Mouse (Mus musculus) brain, embryonic 18.5 days (tissue): ENCODE results near the gene Acly.

Source experiments
- DNase-seq: peaks from one replicate; pipeline ENCODE4 v3.0.0-alpha.2; 2012; ENCODE audit warnings: low read depth, low spot score

Acly gene

DNA sequence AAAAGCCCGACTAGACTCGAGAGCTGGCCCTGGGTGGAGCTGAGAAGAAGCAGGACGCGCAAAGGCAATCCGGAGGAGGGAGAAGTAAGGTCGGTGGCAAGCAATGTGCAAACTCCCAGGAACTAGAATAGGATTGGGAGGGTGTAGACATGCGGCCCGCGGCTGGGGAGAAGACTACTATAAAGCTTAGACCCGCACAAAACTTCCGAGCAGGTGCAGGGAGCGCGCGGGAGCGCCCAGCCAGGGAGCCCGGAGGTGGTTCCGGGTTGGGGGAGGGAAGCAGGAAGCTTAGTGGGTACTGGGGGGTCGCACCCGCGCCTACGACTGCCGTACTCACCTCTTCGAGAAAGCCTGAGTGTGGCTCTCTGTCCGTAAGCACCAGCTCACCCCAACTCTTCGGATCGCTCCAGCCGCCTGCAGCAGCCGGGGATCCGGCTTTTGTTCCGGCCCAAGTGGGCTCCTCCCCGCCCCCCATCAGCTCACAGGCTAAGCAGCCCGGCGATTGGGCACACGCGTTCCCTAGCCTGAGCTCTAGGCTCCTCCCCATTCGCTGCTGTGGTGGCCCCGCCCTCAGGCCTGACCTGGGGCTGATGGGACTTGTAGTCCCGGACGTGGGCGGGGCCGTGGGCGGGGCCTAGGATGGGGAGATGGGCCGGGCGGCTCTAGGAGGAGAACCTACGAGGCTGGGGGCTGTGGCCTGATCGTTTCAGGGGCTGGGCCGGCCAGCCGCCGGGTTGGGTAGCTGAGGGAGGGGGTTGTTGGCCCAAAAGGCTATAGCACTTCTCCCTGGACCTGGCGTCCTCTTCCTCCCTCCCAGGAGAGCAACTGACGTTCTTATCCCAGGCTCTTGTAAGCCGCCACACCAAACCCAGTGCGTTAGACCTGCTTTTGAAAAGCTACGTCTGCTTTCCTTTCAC is at the start of gene Acly:
Acly (minus strand) TSS at position 543 of the 917 bp plus-strand sequence.
- peak; percentile 99 for DNase-seq

- DNase-seq = no peak
These were observed 48.5 kb upstream of the Acly start for GRCm38 (mm10) chr11:100576256-100576655.

DNA sequence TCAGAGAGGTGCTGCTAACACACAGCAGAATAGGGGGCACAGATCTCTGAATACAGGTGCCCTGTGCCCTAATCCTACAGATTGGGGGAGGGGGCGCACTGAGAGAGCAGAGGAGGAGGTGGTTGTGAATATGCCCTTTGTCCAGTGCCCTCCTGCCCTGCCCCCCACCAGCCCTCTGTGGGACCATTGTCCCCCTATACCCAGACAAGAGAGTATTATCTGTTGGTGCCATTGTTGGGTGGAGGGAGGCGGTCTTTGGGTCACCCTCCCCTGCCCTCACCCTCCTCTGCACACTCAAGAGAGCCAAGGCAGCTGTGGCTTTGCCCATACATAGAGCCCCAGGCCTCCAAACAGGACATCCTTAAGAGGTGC is 47.7 kb upstream of the Acly start:
- DNase-seq = no peak

DNA sequence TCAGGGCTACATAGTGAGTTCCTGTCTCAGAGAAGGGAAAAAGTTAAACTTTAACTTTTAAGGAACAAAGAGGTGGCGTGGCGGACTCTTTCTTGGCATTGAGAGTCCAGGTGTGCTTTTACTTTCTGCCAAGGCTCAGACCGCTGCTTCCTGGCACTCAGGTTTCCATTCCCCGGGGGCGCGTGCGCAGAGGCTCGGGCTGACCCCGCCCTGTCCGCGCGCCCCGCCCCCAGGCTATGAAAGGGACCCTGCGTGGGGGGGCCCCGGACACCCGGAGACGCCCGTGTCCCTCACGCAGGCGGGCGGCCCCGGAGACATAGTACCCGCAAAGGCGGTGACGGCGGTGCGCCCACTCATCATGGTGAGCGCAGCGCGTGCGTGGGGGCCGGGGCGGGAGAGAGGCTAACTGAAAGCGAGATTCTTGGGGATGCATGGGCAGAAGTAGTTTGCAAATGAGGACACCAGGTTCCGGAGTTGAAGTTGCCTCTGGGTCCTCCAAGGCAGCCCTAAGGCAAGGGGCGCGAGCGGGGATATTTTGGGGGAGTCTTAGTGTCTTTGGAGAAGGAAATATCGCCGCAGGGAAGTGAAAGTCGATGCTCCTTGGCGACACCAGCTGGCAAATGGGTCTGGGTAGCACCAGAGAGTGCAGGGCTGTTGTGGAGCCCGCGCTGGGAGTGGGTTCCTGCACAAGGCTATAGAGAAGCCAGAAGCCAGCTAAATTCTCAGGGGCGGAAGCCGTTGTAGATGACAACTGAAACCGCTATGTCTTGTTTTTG is 47.1 kb upstream of the Acly start, which contains the start of gene Cnp:
Cnp (plus strand) TSS at position 197 of the 776 bp plus-strand sequence.
- no peak for DNase-seq

GRCm38 (mm10) chr11:100574188-100574587 is 46.4 kb upstream of the Acly start:
- DNase-seq = no peak

GRCm38 (mm10) chr11:100571202-100571567 is 43.4 kb upstream of the Acly start:
- no peak for DNase-seq

GRCm38 (mm10) chr11:100570430-100571201 is 42.8 kb upstream of the Acly start:
- DNase-seq = peak; percentile 64

- no peak for DNase-seq
These were observed 42.0 kb upstream of the Acly start for GRCm38 (mm10) chr11:100569789-100570188.

DNA sequence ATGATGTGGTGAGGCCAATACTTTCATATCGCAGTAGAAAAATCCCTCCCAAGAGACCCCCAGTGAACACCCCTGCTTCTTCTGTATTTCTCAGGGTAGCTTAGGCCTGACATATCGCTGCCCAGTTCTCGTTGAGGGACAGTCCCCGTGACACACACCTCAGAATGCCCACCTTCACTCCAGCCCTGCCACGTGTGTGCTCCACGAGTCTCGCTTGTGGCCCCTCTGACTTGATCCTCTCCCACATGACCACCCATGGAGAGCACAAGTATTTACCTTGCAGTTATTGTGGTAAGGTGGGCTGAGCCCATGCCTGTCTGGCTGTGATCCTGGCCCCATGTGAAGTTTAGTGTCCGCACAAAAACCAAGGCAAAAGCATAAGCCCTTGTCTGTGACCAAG is 40.9 kb upstream of the Acly start:
- DNase-seq = no peak

DNA sequence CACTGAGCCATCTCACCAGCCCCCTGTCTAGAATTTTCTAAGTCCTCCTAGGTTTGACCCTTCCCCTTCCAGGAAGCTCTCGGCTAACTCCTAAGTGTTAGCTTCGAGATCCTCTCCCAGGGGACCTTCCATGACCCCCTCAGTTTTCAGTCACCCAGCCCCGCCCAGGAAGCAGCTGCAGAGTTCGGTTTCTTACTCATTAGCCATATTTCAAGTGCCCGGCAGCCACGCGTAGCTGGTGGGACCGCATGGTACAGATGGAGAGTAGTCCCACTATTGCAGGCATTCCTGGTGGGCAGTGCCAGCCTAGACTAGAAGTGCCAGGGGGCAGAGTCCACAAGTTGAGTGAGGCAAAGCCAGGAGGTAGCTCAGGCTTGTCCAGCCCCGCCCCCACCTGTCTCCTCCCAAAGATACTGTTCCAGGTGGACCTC is 40.0 kb upstream of the Acly start:
- no peak for DNase-seq

DNA sequence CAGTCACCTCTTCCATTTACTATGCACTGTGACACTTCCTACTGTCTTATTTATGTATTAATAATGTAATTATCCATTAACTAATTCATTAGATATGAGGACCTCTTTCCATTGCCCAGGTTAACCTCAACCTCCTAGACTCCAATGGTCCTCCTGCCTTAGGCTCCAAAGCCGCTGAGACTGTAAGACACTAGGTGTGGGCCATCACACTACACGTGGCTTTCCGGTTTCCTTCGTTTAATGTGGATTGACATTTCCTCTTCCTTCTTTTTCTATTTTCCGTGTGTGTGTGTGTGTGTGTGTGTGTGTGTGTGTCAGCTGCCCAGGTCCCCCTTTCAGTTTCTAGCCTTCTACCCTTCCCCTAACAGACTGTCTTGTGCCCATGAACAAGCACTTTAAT is 39.4 kb upstream of the Acly start:
- no peak for DNase-seq

DNA sequence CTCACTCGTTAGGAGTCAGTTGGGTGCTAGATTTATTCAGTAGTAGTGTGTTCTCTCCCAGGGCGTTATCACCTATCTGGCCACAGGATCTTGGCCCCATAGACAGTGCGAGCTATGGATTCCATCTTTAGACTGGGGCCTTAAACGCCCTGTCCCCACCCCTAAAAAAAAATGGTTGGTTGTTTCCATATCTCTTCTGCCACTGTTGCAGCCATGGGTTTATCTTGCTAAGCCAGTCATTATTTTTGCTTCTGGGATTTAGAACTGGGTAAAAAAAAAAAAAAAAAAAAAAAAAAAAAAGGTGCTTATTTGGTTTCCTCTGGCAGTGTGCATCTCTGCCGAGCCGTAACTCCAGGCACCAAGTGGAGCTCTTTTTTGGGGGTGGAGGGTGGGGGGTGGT is 36.9 kb upstream of the Acly start:
- no peak for DNase-seq

GRCm38 (mm10) chr11:100564297-100564696 is 36.5 kb upstream of the Acly start:
- DNase-seq = no peak

- DNase-seq = no peak
These were observed 33.9 kb upstream of the Acly start for GRCm38 (mm10) chr11:100561748-100562147.

GRCm38 (mm10) chr11:100559476-100559875 is 31.7 kb upstream of the Acly start:
- no peak for DNase-seq

DNA sequence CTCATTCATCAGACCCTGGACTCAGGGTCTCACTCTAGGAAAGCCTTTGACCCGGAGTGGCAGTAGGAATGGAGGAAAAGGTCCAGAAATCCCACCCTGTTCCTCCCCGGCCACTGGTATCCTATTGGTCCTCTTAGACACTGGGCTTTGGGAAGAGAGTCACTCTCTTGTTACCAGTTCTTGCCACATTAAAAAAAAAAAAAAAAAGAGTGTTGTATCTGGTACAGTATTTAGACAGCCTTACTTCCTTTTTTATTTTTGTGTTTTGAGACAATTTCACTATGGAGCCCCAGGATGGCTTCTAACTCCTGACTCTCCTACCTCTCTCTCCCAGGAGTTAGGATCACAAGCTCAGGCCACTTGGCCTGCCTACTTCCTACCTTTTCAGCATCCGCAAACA is 29.8 kb upstream of the Acly start:
- DNase-seq = no peak

- DNase-seq = no peak
These were observed 27.8 kb upstream of the Acly start for GRCm38 (mm10) chr11:100555583-100555982.

- no peak for DNase-seq
These were observed 25.0 kb upstream of the Acly start for GRCm38 (mm10) chr11:100552842-100553241.

- no peak for DNase-seq
These were observed 22.3 kb upstream of the Acly start for GRCm38 (mm10) chr11:100550101-100550500.

DNA sequence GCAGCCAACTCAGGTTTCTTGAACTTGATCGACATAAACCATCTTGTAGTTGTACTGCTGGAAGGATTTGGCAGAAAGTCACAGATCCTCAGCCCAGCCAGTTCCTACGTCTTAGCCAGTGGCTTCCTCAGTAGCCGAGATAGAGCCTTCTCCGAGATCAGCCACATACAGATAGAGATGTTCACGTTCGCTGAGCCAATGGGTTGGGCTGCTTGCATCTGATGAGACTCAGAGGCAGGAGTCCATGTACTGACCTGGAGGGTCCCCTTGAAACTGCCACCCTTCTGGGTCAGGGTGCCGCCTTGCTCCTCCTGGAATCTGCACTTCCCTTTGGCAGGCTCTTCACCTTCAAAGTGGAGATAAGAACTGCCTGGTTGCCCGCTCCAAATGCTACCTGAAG is 21.7 kb upstream of the Acly start:
- no peak for DNase-seq

GRCm38 (mm10) chr11:100548141-100548540 is 20.3 kb upstream of the Acly start:
- no peak for DNase-seq

GRCm38 (mm10) chr11:100546955-100547354 is 19.2 kb upstream of the Acly start:
- no peak for DNase-seq
